In genomic region chr15:26430565-26430964, GRCm38 (mm10) we compare ENCODE assay signal across 19 mouse cellular contexts.
DNase-seq lines count a peak whose midpoint lies in the region; ATAC-seq lines count a peak whose summit lies in the region.
"Had no signal": no experiment of that assay in that cellular context is flagged by ENCODE, and none has a peak within 500 bp of the region (broad histone marks: within the 10 kb centered on the region; RNA-seq: fewer than 3 reads in every experiment).

No protein-coding gene starts in this region.

- ATAC-seq in frontal cortex, adult (ENCODE audit: low TSS enrichment), result 0 out of 2 replicates have a peak, but pooled peaks have one; percentile 32
- ATAC-seq in embryonic facial prominence, embryonic 14.5 days (ENCODE audit: low read depth), result no peak
- ATAC-seq in limb, embryonic 15.5 days (ENCODE audit: insufficient number of reproducible peaks, low FRiP score, low TSS enrichment, low read depth), result 0 out of 2 replicates have a peak, but pooled peaks have one; percentile 55
- ATAC-seq: forebrain, embryonic 13.5 days; forebrain, embryonic 15.5 days; forebrain, postnatal 0 days had no signal

- H3K36me3 ChIP-seq in embryonic facial prominence, embryonic 14.5 days (ENCODE audit: control insufficient read depth, insufficient read depth, low read length), result no peaks in the 10 kb centered on the region
- H3K36me3 ChIP-seq in limb, embryonic 15.5 days, result no peaks in the 10 kb centered on the region
- H3K36me3 ChIP-seq: embryonic facial prominence, embryonic 13.5 days; forebrain, embryonic 15.5 days had no signal

- no peaks in the 10 kb centered on the region for H3K9me3 ChIP-seq in embryonic facial prominence, embryonic 14.5 days (ENCODE audit: control insufficient read depth, low read length)
- H3K9me3 ChIP-seq in limb, embryonic 15.5 days, result no peaks in the 10 kb centered on the region
- H3K9me3 ChIP-seq: embryonic facial prominence, embryonic 13.5 days; forebrain, embryonic 13.5 days; forebrain, embryonic 15.5 days had no signal

- no peak overlapping the region for H3K4me3 ChIP-seq in embryonic facial prominence, embryonic 14.5 days (ENCODE audit: low read depth, low read length)
- H3K4me3 ChIP-seq in limb, embryonic 15.5 days, result no peak overlapping the region
- H3K4me3 ChIP-seq: embryonic facial prominence, embryonic 13.5 days; forebrain, embryonic 13.5 days; forebrain, embryonic 15.5 days had no signal

- no peaks in the 10 kb centered on the region for H3K4me1 ChIP-seq in embryonic facial prominence, embryonic 14.5 days (ENCODE audit: control insufficient read depth, insufficient read depth, low read length)
- H3K4me1 ChIP-seq in limb, embryonic 15.5 days, result 0 out of 2 replicates have a peak, but pooled peaks cover 3% of the 10 kb centered on the region
- H3K4me1 ChIP-seq: embryonic facial prominence, embryonic 13.5 days; forebrain, embryonic 13.5 days; forebrain, embryonic 15.5 days had no signal

- no peak for DNase-seq in frontal cortex, postnatal 36 days (ENCODE audit: low spot score in 2 of 2)
- DNase-seq in embryonic facial prominence, embryonic 14.5 days (ENCODE audit: low spot score), result peak; percentile 59
- DNase-seq in thymus, adult 18-20 months, result no peak
- DNase-seq: adrenal gland, adult 2 months; adrenal gland, postnatal 10 days; adrenal gland, postnatal 25 days; cerebellum, adult 11 months; cerebellum, adult 18-20 months; cerebellum, adult 8-10 months; cerebellum, adult 9-11 months; cerebellum, postnatal 14 days; cerebellum, postnatal 36 days; embryo, embryonic 11 days; forebrain, postnatal 0 days had no signal

- no peak overlapping the region for H3K9ac ChIP-seq in embryonic facial prominence, embryonic 14.5 days (ENCODE audit: low read depth, low read length)
- H3K9ac ChIP-seq in limb, embryonic 15.5 days, result no peak overlapping the region
- H3K9ac ChIP-seq: embryonic facial prominence, embryonic 13.5 days; forebrain, embryonic 13.5 days; forebrain, embryonic 15.5 days; forebrain, postnatal 0 days had no signal

- no peak overlapping the region for H3K27ac ChIP-seq in embryonic facial prominence, embryonic 14.5 days (replicated peaks; ENCODE audit: low read depth, low read length)
- no peak overlapping the region for H3K27ac ChIP-seq in limb, embryonic 15.5 days
- H3K27ac ChIP-seq: embryonic facial prominence, embryonic 13.5 days; forebrain, embryonic 13.5 days; forebrain, embryonic 15.5 days had no signal

- no peaks in the 10 kb centered on the region for H3K27me3 ChIP-seq in embryonic facial prominence, embryonic 14.5 days (replicated peaks; ENCODE audit: control insufficient read depth, insufficient read depth, low read length)
- H3K27me3 ChIP-seq in limb, embryonic 15.5 days, result no peaks in the 10 kb centered on the region
- H3K27me3 ChIP-seq: embryonic facial prominence, embryonic 13.5 days; forebrain, embryonic 13.5 days; forebrain, embryonic 15.5 days had no signal

- no peak overlapping the region for H3K4me2 ChIP-seq in embryonic facial prominence, embryonic 14.5 days (ENCODE audit: low read depth, low read length)
- no peak overlapping the region for H3K4me2 ChIP-seq in limb, embryonic 15.5 days
- H3K4me2 ChIP-seq: embryonic facial prominence, embryonic 13.5 days; forebrain, embryonic 13.5 days; forebrain, embryonic 15.5 days had no signal

- WGBS in embryonic facial prominence, embryonic 14.5 days, result 58% methylated on average over 2 of the region's 2 CpGs
- WGBS in limb, embryonic 15.5 days, result 35% methylated on average over 2 of the region's 2 CpGs
